Mouse (Mus musculus) right cerebral cortex, postnatal 10 days (tissue): ENCODE measurements around the gene Drd3.

ENCODE experiments used
- DNase-seq, 2 experiments: peaks; one replicate each; pipeline ENCODE4 v3.0.0; 2021; ENCODE audit warnings: low spot score in 2 of 2

The Drd3 gene

GRCm38 (mm10) chr16:43801791-43802307 is 48.0 kb downstream of the Drd3 start:
- DNase-seq: peak; percentile 64 to 84

GRCm38 (mm10) chr16:43802466-43802865 is 48.6 kb downstream of the Drd3 start:
- no peak for DNase-seq

- DNase-seq: no peak
These were observed 50.5 kb downstream of the Drd3 start for GRCm38 (mm10) chr16:43804364-43804763.

GRCm38 (mm10) chr16:43807048-43807447 is 53.2 kb downstream of the Drd3 start:
- no peak for DNase-seq

GRCm38 (mm10) chr16:43809429-43809828 is 55.6 kb downstream of the Drd3 start:
- DNase-seq: no peak

GRCm38 (mm10) chr16:43811402-43811801 is 57.6 kb downstream of the Drd3 start:
- no peak for DNase-seq

GRCm38 (mm10) chr16:43814644-43815043 is 60.8 kb downstream of the Drd3 start:
- DNase-seq: no peak

GRCm38 (mm10) chr16:43816321-43816720 is 62.5 kb downstream of the Drd3 start:
- no peak for DNase-seq

GRCm38 (mm10) chr16:43818404-43818803 is 64.6 kb downstream of the Drd3 start:
- DNase-seq: no peak

- peak in 1 of 2 experiments; percentile 44 for DNase-seq
These were observed 73.7 kb downstream of the Drd3 start for GRCm38 (mm10) chr16:43827492-43827891.

GRCm38 (mm10) chr16:43831957-43832356 is 78.1 kb downstream of the Drd3 start:
- no peak for DNase-seq

GRCm38 (mm10) chr16:43841236-43841635 is 87.4 kb downstream of the Drd3 start:
- no peak for DNase-seq

GRCm38 (mm10) chr16:43849839-43850238 is 96.0 kb downstream of the Drd3 start:
- no peak for DNase-seq

- no peak for DNase-seq
These were observed 105.2 kb downstream of the Drd3 start for GRCm38 (mm10) chr16:43858941-43859476.

GRCm38 (mm10) chr16:43860624-43861023 is 106.8 kb downstream of the Drd3 start:
- DNase-seq: no peak

- no peak for DNase-seq
These were observed 116.0 kb downstream of the Drd3 start for GRCm38 (mm10) chr16:43869805-43870204.

GRCm38 (mm10) chr16:43871419-43871818 is 117.6 kb downstream of the Drd3 start:
- no peak for DNase-seq
